Mouse (Mus musculus): Measurements from ENCODE around the gene Lrrc8a. TPM values are rescaled to one million over a fixed set of nuclear protein-coding genes. Genes with fewer than 3 reads are reported as not detected.

The Lrrc8a gene
- polyA plus RNA-seq, 1 experiment from 2014 or later: 42.5 TPM

GRCm38 (mm10) chr2:30256616-30257350 is 19.3 kb downstream of the Lrrc8a start:
- Histone ChIP-seq H3K36me3 (peaks cover 66% of the 10 kb centered on the region), H3K27me3 (no peaks in the 10 kb centered on the region), H3K4me1 (peaks cover 20% of the 10 kb centered on the region), H3K9me3 (no peaks in the 10 kb centered on the region), H3K4me2 (no peak overlapping the region), H3K27ac (no peak overlapping the region), H3K4me3 (no peak overlapping the region), H3K9ac (no peak overlapping the region)
- WGBS: 95% methylated on average over 30 of the region's 30 CpGs
- ATAC-seq (ENCODE audit: insufficient number of reproducible peaks, low FRiP score, low TSS enrichment, low read depth): no peak

DNA sequence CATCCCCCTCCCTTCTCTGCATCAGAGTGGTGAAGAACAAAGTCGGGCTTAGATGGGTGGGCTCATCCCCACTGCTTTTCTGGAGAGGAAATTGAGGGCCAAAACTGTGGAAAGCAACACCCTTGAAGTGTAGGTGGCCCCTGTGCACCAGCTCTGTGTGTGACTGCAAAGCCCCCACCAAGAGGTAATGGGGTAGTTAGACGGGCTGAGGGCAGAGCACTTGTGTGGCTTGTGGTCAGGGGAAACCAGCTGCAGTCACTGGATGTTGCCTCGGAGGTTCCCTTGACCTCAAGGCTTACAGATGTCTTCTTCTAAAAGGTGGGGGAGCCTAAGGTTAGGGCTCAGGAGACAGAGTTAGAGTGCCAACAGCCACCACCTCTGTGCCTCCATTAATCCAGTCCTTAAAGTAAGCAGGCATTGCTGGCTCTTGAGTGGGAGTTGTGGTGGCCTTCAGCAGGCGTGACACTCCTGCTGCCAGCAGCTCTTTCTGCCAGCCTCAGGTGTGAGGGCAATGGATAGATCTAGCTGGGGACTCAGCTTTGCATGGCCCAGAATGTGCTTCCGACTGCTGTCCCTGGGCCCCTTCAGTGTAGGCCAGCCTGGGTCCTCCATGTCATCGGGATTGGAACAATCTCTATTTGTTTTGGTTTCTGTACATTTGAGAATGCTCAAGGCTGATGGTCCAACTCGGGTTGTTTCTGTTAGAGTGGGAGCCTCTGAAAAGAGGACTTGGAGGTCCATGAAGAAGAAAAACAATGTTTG is 20.4 kb downstream of the Lrrc8a start:
- peak overlapping the region; percentile 57; the same call in 1 of the 2 replicates for H3K27ac ChIP-seq
- H3K4me2 ChIP-seq: no peak overlapping the region
- 85% methylated on average over 7 of the region's 7 CpGs for WGBS
- no peak overlapping the region for H3K9ac ChIP-seq
- H3K4me3 ChIP-seq: no peak overlapping the region
- no peaks in the 10 kb centered on the region for H3K27me3 ChIP-seq
- no peaks in the 10 kb centered on the region for H3K9me3 ChIP-seq
- H3K36me3 ChIP-seq: peaks cover 75% of the 10 kb centered on the region
- ATAC-seq (ENCODE audit: insufficient number of reproducible peaks, low FRiP score, low TSS enrichment, low read depth): no peak
- H3K4me1 ChIP-seq: peaks cover 13% of the 10 kb centered on the region

DNA sequence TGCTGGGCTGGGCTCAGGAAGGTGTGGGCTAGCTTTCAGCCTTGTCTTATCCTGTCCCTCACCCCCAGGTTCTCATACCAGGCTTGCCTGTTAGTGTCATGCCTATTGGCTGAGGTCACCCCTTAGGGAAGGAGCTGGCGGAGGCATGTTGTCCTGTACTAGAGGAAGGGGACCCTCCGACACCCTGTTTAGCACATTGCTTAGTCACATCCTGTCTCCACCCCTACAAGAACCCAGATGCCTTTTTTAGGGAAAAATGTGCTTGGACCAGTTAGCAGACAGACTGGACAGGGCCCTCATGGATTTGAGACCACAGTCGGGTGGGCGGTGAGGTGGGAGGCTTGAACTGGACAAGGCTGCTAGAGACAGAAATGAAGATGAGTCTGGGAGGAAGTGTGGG is 21.1 kb downstream of the Lrrc8a start:
- H3K4me1 ChIP-seq: peaks cover 20% of the 10 kb centered on the region
- ATAC-seq (ENCODE audit: insufficient number of reproducible peaks, low FRiP score, low TSS enrichment, low read depth): no peak
- peaks cover 82% of the 10 kb centered on the region for H3K36me3 ChIP-seq
- no peaks in the 10 kb centered on the region for H3K27me3 ChIP-seq
- no peak overlapping the region for H3K9ac ChIP-seq
- no peak overlapping the region for H3K4me3 ChIP-seq
- peak overlapping the region; percentile 57; the same call in 1 of the 2 replicates for H3K27ac ChIP-seq
- no peaks in the 10 kb centered on the region for H3K9me3 ChIP-seq
- WGBS: 63% methylated on average over 4 of the region's 4 CpGs
- no peak overlapping the region for H3K4me2 ChIP-seq

DNA sequence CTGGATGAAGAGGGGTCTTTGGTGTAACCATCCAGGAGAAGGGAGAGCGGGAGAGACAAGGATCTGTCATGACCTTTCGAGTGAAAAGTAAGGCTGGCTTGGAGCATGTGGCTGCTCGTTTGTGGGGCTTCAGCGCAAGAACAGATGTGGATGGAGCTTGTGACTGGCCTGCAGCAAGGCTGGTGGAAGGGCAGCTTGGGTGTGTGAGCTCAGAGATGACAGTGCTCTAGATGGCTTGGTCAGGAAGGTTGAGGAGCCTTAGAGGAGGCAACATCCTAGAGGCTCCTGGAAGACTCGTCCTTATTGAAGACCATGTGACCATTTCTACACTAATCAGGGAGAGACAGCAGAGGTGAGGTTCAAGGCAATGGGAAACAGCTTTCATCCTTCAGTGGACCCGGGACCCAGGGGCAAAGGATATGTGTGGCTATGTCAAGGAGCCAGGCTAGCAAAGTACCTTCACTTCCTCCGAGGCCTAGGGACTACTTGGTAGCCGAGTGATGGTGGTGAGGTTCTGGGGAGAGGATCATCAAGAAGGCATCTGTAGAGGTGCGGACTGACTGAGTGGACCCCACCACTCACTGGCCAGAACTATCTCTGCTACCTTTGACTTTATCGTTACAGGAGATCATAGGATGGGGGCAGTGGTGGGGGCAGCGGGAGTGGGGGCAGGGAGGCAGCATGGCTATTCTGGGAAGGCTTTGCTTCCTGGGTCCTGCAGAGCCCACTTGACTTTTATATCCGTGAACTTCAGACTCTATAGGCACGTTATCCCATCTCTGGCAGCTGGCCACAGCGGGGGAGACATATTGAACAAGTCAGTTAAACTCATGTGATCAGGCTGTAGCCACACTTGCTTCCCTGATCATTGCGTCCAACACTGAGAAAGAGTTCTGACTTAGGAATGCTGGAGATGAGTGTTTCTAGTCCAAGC is 21.9 kb downstream of the Lrrc8a start:
- Histone ChIP-seq H3K27me3 (no peaks in the 10 kb centered on the region), H3K4me3 (no peak overlapping the region), H3K9ac (no peak overlapping the region), H3K27ac (no peak overlapping the region), H3K36me3 (peaks cover 90% of the 10 kb centered on the region), H3K4me2 (no peak overlapping the region), H3K9me3 (no peaks in the 10 kb centered on the region), H3K4me1 (peaks cover 27% of the 10 kb centered on the region)
- ATAC-seq (ENCODE audit: insufficient number of reproducible peaks, low FRiP score, low TSS enrichment, low read depth): no peak
- WGBS: 86% methylated on average over 15 of the region's 15 CpGs

DNA sequence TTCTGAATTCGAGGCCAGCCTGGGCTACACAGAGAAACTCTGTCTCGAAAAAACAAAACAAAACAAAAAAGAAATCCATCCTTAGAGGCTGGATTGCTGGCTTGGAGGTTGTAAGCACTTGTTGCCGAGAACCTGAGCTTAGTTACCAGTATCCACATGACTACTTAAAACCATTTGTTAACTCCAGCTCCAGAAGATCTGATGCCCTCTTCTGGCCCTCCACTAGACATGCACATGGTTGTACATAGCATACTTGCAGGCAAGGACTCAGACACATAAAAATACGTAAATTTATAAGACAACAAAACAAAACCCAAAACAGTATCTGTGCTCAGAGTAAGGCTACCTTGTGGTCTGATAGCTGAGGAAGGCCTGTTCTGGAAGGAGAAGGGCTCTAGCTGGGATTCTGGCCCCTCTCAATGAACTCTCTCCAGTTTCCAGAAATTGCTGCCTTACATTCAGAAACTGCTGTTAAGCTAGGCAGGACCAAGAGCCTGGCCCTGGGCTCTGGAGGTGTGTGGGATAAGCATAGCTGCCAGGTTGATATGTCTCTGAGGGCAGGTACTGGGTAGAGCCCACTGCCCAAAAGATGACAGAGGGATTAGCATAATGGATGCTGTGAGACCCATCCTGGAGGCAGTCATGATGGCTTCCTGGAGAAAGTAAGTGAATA is 23.7 kb downstream of the Lrrc8a start:
- no peaks in the 10 kb centered on the region for H3K9me3 ChIP-seq
- no peak overlapping the region for H3K27ac ChIP-seq
- no peaks in the 10 kb centered on the region for H3K27me3 ChIP-seq
- peaks cover 78% of the 10 kb centered on the region for H3K36me3 ChIP-seq
- no peak overlapping the region for H3K4me3 ChIP-seq
- no peak overlapping the region for H3K4me2 ChIP-seq
- peaks cover 45% of the 10 kb centered on the region for H3K4me1 ChIP-seq
- H3K9ac ChIP-seq: no peak overlapping the region
- ATAC-seq (ENCODE audit: insufficient number of reproducible peaks, low FRiP score, low TSS enrichment, low read depth): no peak
- WGBS: 82% methylated on average over 4 of the region's 4 CpGs

DNA sequence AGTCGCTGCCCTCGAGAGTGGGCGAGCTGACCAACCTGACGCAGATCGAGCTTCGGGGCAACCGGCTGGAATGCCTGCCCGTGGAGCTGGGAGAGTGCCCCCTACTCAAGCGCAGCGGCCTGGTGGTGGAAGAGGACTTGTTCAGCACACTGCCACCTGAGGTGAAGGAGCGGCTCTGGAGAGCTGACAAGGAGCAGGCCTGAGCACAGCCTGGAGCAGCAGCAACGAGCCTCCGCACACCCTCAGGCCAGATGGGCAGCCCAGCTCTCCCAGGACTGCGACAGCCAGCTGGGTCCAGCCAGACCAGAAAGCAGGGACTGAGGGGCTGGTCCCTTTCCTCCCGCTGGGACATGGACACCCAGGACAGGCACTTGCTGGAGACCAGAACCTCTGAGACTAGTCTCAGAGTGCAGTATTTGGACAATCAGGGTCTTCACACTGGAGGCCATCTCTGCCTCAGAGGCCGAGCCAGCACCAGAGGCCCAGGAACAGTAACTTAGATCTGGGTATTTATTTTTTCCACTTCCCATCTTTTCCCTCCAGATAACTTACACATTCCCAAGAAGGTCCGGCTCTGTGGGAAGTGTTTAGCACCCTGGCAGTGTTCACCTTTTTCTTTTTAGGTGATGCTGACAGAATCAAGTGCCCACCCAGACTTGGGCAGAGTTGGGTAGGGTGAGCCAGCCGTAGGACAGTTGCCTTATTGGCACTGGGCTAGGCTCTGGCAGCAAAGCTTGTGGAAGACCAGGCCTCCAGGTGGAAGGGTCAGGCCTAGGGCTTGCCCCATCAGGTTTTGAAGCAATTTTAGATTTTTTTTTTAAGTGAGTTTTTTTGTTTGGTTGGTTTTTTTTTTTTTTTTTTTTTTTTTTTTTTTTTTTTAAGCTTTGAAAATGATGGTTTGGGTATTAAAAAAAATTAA is 24.7 kb downstream of the Lrrc8a start:
- Histone ChIP-seq H3K27ac (0 out of 2 replicates have a peak overlapping the region, but pooled peaks have one; percentile 22), H3K9ac (no peak overlapping the region), H3K36me3 (peaks cover 68% of the 10 kb centered on the region), H3K9me3 (no peaks in the 10 kb centered on the region), H3K27me3 (no peaks in the 10 kb centered on the region), H3K4me2 (no peak overlapping the region), H3K4me1 (peaks cover 54% of the 10 kb centered on the region), H3K4me3 (no peak overlapping the region)
- no peak for ATAC-seq (ENCODE audit: insufficient number of reproducible peaks, low FRiP score, low TSS enrichment, low read depth)
- 92% methylated on average over 18 of the region's 18 CpGs for WGBS

DNA sequence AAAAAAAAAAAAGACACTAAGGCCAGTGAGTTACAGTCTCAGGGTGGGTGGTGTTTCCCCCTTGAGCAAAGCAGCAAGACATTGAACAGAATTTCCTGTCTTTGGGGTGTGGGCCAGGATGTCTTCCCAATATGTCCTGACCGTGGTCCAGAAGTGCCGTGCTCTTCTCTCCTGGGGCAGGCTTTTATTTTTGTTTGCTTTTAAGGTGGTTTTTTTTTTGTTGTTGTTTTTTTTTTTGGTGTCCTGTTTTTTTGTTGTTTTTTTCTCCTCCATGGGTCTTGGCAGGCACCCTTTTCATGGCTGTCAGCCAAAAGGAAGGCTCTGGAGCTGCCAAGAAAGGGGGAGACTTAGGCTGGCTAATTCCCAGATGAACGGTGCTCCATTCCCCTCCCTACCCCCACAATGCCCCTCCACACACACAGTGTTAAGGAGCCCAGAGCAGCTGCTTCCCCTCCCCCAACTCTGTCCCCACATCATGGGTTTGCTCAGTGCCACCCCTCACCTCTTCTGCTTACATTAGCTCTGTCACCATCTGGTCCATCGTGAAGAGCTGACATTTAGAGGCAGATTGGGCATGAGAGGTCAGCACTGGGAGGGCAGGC is 25.4 kb downstream of the Lrrc8a start:
- H3K4me3 ChIP-seq: no peak overlapping the region
- peaks cover 54% of the 10 kb centered on the region for H3K4me1 ChIP-seq
- no peak overlapping the region for H3K4me2 ChIP-seq
- no peak overlapping the region for H3K27ac ChIP-seq
- H3K36me3 ChIP-seq: peaks cover 61% of the 10 kb centered on the region
- H3K27me3 ChIP-seq: no peaks in the 10 kb centered on the region
- no peak for ATAC-seq (ENCODE audit: insufficient number of reproducible peaks, low FRiP score, low TSS enrichment, low read depth)
- WGBS: 53% methylated on average over 4 of the region's 4 CpGs
- no peak overlapping the region for H3K9ac ChIP-seq
- no peaks in the 10 kb centered on the region for H3K9me3 ChIP-seq

- no peak for ATAC-seq (ENCODE audit: insufficient number of reproducible peaks, low FRiP score, low TSS enrichment, low read depth)
- Histone ChIP-seq H3K4me1 (peaks cover 48% of the 10 kb centered on the region), H3K36me3 (peaks cover 52% of the 10 kb centered on the region), H3K27me3 (no peaks in the 10 kb centered on the region), H3K4me2 (no peak overlapping the region), H3K27ac (peak overlapping the region; percentile 89; the same call in 1 of the 2 replicates), H3K9ac (no peak overlapping the region), H3K9me3 (no peaks in the 10 kb centered on the region), H3K4me3 (no peak overlapping the region)
- WGBS: 84% methylated on average over 6 of the region's 6 CpGs
Observed at GRCm38 (mm10) chr2:30263811-30264210, 26.3 kb downstream of the Lrrc8a start.

- H3K36me3 ChIP-seq: peaks cover 42% of the 10 kb centered on the region
- no peak overlapping the region for H3K4me2 ChIP-seq
- H3K27ac ChIP-seq: peak overlapping the region; percentile 89
- ATAC-seq (ENCODE audit: insufficient number of reproducible peaks, low FRiP score, low TSS enrichment, low read depth): no peak
- no peaks in the 10 kb centered on the region for H3K27me3 ChIP-seq
- no peaks in the 10 kb centered on the region for H3K9me3 ChIP-seq
- no peak overlapping the region for H3K4me3 ChIP-seq
- peaks cover 50% of the 10 kb centered on the region for H3K4me1 ChIP-seq
- H3K9ac ChIP-seq: no peak overlapping the region
- 42% methylated on average over 7 of the region's 7 CpGs for WGBS
Observed at GRCm38 (mm10) chr2:30264671-30265519, 27.4 kb downstream of the Lrrc8a start.
